Mouse (Mus musculus) gastrocnemius, postnatal 14 days (tissue): ENCODE data around the gene Hvcn1. TPM values are rescaled to one million over a fixed set of nuclear protein-coding genes. Genes with fewer than 3 reads are reported as not detected.

Experiments
- DNase-seq: peaks from one replicate; pipeline ENCODE4 v3.0.0; 2021; ENCODE audit warnings: mixed read lengths
- intact Hi-C: fragments of 180-260 bp; cut with DNase I; formaldehyde crosslinking; loops from one replicate; pipeline ENCODE4 v1.15.1; 2025; ENCODE audit warnings: low total_unique reads
- total RNA-seq, 2 experiments: library from RNA; stranded (reverse); gene quantifications; 2 replicates each; pipeline ENCODE4 v1.2.3; 2021

Gene Hvcn1
- total RNA-seq, 2 experiments from 2014 or later, result 1.6 to 2.0 TPM

GRCm38 (mm10) chr5:122230816-122231215 lies 24.2 kb downstream of the Hvcn1 start:
- intact Hi-C loops, result no loop called here
- no peak for DNase-seq

- DNase-seq, result no peak
- intact Hi-C loops, result no loop called here
These were observed 24.8 kb downstream of the Hvcn1 start for GRCm38 (mm10) chr5:122231431-122231830.

- intact Hi-C loops, result no loop called here
- DNase-seq, result no peak
These were observed 25.4 kb downstream of the Hvcn1 start for GRCm38 (mm10) chr5:122232004-122232403.

- DNase-seq, result no peak
- intact Hi-C loops, result no loop called here
These were observed 26.5 kb downstream of the Hvcn1 start for GRCm38 (mm10) chr5:122233077-122233581.

DNA sequence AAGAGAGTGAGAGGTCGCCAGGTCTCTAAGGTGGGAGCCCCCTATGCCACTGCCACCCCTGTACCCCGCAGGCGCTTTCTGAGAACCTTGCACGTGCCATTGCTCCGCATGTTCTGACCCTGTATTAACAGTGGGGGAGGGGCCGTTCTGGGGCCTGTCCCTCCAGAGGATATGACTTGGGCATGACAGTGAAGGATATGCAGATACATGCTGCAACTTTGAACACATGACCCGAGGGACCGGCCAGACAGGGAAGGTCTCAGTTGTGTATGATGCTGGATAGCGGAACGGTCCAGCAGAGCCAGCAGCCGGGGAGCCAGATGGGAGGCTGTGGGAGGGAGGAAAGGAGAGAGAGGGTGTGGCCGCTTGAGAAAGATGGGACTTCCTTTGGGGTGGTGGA lies 27.1 kb downstream of the Hvcn1 start:
- peak; percentile 51 for DNase-seq
- intact Hi-C loops, result no loop called here

DNA sequence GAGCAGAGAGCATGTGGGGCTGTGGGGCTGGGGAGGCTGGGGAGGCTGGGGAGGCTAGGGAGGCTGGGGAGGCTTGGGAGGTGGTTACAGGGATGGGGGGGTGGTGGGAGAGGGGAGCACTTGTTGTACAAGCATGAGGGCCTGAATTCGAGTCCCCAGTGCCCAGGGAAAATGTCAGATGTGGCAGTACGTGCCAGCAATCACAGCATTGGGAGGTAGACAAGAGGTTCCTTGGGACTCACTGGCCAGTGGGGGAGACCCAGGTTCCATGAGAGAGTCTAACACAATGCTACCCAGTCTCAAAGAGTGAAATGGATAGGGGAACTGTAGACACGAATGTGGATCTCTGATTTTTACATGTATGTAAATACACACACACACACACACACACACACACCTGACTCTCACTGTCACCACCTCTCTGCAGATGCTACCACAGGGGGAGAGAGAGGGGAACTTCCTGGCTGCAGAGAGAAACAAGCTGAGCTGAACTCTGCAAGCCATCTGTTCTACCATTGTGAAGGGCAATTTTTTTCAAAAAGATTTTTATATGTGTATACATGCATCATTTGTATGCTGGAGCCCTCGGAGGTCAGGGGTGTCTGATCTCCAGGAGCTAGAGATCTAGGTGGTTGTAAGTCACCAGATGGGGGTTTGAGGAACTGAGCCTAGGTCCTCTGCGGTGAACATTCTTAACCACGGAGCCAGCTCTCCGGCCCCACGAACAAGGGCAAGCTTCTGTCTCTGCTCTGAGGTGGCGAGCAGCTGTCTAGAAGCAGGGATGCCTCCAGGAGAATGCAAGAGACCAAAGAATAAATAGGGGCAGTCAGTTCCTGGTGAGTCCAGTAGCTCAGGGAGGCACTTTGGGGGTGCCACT lies 28.0 kb downstream of the Hvcn1 start:
- intact Hi-C loops, result no loop called here
- DNase-seq, result no peak

DNA sequence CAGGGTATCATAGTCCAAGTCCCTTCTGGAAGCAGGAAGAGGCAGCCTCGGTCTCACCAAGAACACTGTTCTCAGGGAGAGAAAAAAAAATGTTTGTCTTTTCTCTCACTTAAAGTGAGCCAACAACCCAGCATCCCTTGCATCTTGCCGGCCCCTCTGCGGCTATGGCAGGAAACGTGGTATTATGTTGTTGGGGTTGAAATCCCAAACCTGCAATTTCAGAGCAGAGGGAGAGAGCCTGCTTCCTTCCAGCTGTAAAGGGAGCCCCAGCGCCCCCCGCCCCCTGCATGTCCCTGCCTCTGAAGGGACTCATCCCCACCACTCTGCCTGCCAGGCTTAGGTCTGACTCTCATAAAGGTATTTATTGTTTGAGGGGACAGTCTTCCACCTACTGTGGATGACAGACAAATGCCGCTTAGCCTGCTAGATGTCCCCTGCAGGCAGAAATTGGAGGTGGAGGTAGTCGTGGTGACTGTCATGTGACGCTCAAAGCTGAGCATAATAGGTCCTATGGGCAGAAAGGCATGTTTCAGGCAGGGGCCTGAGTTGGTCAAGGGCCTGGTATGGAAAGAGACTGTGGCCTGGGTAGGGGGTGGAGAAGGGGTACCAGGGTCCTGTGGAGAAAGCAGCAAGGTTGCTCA lies 28.7 kb downstream of the Hvcn1 start:
- no peak for DNase-seq
- intact Hi-C loops, result no loop called here

- intact Hi-C loops, result no loop called here
- no peak for DNase-seq
These were observed 30.6 kb downstream of the Hvcn1 start for GRCm38 (mm10) chr5:122237200-122237599.

DNA sequence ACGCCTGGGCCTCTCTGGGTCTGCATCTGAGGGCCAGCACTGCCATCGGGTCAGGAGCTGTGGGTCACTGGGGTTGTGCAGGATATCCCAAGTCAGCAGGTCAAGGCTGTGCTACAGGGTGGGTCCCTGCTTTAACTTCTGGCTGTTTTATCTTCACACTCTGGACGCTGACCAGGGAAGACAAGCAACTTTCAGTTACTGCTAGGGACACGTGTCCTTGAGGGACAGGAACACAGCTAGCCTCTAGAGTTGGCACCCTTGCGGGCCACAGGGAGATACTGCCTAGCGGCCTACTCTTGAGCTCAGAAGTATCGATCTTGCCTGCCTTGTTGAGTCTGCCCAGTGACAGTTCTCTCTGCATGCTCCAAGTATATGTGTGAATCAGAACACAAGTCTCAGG lies 33.0 kb downstream of the Hvcn1 start:
- intact Hi-C loops, result no loop called here
- DNase-seq, result no peak

DNA sequence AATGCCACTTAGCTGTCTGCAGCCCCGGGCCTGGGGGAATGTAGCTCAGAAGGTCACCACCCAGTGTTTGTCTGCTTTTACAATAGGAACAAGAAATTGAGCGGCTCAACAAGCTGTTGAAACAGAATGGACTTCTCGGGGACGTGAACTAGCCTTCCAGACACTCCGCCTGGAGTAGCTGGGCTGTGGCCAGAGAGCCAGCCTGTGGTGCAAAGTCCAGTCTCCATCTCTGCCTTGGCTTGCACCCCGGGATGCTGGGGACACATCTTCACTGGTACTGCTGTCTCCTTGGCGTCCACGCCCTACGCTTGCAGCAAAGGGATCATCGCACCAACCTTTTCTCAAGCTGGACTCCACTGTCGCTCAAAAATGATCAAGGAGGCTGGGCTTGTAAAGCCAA lies 33.9 kb downstream of the Hvcn1 start:
- intact Hi-C loops, result no loop called here
- no peak for DNase-seq

GRCm38 (mm10) chr5:122240989-122241388 lies 34.4 kb downstream of the Hvcn1 start:
- no peak for DNase-seq
- intact Hi-C loops, result no loop called here

- intact Hi-C loops, result no loop called here
- no peak for DNase-seq
These were observed 36.0 kb downstream of the Hvcn1 start for GRCm38 (mm10) chr5:122242521-122243123.

GRCm38 (mm10) chr5:122243781-122244523 lies 37.3 kb downstream of the Hvcn1 start:
- intact Hi-C loops, result no loop called here
- no peak for DNase-seq

DNA sequence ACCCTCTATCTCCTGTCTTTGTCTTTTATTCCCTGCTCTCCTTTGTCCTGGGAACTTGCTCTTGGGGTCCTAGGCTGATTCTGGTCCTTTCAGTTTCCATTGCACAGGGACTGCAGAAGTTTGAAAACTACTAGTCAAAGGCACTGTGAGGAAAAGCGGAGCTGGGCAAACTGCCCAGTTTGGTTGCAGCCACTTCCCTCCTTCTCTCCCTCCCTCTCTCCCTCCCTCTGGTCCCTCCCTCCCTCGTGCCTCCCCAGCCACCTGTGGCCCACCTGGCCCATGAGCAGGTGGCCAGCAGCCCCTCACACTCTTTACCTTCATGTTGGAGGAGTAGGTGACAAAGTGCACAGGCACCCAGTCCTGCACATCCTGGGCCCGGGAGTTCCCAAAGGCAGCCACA lies 38.6 kb downstream of the Hvcn1 start:
- intact Hi-C loops, result loop anchor here (5.0 kb wide), 1 partner anchor 113 kb away; no protein-coding TSS in a partner anchor
- DNase-seq, result no peak

- DNase-seq, result no peak
- intact Hi-C loops, result loop anchor here (5.0 kb wide), 1 partner anchor 114 kb away; no protein-coding TSS in a partner anchor
These were observed 40.1 kb downstream of the Hvcn1 start for GRCm38 (mm10) chr5:122246547-122247167.

DNA sequence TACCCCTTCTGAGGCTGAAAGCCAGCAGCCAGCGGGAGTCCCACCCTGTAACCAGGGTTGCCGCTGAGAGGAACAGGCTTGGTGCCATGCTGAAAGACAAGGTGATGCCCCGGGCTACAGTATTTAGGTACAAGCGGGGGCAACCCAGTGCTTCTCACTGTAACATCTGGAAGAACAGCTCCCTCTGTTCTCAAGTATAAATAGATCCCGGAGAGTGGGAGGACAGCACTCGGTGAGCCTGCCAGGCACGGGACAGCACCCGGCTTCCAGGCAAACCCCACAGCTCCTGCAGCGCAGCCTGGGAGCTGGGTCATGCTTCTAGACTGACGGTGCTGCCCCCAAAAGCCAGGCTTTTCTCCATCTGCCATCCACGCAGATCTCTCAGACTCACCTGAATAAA lies 40.9 kb downstream of the Hvcn1 start:
- no peak for DNase-seq

GRCm38 (mm10) chr5:122247934-122248333 lies 41.3 kb downstream of the Hvcn1 start:
- intact Hi-C loops, result loop anchor here (5.0 kb wide), 1 partner anchor 116 kb away; no protein-coding TSS in a partner anchor
- DNase-seq, result no peak

More for the DNA sequence above, 40.9 kb downstream of the Hvcn1 start:
- intact Hi-C loops, result loop anchor here (5.0 kb wide), 1 partner anchor 115 kb away; no protein-coding TSS in a partner anchor

- DNase-seq, result no peak
- intact Hi-C loops, result loop anchor here (5.0 kb wide), 1 partner anchor 117 kb away; no protein-coding TSS in a partner anchor
These were observed 42.7 kb downstream of the Hvcn1 start for GRCm38 (mm10) chr5:122249281-122249680.
